Mouse (Mus musculus) lung, postnatal 10 days (tissue): ENCODE measurements around the gene Raph1.
A peak's percentile ranks its signal among the peaks of the same experiment; 100 is the strongest.

Experiments
- DNase-seq: peaks from one replicate; pipeline ENCODE4 v3.0.0; 2021

Gene Raph1

GRCm38 (mm10) chr1:60566631-60567311 lies at the start of gene Raph1:
Gene Raph1, minus strand, starts transcription at chr1:60567104.
- peak; percentile 92 for DNase-seq

DNA sequence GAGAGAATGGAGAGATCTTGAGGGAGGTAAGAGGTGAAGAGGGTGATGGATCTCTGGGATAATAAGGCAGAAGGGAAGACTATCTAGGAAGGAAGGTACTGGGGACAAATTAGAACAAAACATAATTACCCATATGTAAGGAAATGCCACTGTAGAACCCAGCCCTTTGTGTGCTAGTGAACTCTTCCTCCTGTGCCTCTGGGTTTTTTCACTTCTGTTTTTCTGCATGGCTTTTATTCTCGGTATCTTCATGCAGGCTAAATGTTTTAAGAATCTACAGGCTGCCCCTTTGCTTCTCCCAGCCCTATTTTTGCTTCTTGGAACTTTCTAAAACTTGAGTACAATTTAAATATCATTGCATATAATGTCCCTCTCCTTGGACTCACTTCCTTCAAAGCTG lies 48.8 kb upstream of the Raph1 start:
- no peak for DNase-seq

- no peak for DNase-seq
Observed at GRCm38 (mm10) chr1:60614902-60615301, 48.0 kb upstream of the Raph1 start.

DNA sequence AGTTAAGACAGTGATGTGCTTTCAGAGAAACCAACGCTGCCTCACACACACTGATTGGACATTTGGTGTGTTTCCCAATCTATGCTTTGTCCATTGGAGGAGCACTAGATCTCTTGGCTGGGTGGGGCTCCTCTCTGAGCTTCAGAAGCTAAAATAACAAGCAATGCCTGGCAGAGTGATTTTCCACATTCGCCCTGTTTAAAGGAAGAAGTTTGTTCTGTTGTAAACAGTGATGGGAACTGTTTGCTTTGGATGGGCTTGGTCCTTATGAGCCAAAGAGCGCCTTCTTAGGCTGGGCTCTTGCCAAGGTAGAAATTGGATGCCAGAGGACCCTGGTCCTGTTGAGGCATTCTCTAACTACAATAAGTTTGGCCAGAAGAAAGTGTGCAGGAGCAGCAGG lies 45.1 kb upstream of the Raph1 start:
- DNase-seq: peak; percentile 48

DNA sequence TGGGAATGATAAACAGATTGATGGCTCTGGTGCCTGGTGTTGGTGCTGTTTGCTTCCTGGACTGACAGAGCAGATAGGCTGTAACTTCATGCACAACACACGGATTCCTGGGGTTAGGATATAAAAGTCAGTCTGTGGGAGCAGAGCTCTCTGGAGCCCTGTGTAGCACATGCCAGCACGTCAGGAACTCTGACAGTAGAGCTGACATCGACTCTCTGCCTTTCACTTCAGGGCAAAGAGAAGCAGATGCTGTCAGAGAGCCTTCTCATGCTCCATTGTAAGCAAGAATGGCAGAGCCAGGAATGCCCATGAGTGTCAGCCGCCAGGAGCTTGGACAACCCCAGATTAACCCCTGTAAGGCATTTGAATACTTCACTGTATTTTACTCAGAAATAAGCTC lies 43.7 kb upstream of the Raph1 start:
- no peak for DNase-seq

DNA sequence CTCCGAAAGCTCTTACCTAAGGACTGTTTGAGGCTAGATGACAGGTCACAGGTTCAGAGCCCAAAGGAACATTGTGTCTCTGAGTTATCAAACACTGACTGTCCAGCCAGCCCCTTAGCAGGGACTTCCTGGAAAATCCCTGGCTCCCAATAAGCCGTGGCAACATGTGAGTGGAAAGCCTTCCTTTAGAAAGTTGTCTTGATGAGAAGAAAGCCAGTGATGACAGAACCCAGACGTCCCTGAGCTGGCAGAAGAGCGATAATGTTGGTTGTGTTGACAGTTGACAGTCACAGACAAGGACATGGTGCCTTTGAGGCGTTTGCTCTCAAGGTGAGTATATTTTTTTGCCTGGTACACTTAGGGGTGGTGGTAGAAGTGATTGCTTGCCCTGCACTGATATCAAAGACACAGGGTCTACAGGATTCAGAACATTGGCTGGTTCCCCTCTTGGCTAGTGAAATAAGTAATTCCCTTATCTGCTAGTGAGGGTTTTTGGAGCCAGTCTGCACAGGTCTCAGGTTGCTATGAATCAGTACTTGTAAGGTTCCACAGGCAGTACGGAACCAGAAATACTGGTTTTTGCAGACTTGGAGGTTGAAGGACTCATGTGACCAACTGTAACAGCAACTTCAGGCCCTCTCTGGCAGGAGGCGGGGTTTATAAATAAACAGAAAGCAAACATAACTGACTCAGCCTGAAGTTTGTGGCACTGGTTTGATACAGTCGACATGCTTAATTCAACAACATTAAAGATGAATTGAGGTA lies 42.3 kb upstream of the Raph1 start:
- DNase-seq: peak; percentile 63

DNA sequence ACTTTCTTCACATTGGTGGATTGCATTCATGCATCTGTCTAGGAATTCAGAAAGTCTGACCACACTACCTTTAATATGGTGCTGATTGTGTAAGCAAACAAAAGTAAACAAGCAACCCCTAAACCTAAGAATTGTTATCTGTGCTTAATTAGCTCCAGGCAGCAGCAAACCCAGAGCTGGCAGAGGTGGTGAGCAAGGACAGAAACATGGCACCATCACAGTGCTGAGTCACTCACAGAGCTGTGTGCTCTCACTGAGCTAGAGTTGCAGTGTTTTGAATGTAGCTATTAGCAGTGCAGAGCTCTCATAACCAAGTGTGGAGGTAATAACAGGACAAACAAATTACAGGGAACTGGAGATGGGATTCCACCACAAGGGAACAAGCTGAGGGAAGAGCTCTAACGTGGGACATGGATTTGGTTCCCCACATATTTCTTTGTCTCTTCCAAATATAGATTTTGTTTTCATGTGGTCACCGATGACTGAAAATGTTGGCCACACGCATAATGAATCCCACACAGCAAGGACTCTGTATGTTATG lies 37.6 kb upstream of the Raph1 start:
- DNase-seq: no peak

DNA sequence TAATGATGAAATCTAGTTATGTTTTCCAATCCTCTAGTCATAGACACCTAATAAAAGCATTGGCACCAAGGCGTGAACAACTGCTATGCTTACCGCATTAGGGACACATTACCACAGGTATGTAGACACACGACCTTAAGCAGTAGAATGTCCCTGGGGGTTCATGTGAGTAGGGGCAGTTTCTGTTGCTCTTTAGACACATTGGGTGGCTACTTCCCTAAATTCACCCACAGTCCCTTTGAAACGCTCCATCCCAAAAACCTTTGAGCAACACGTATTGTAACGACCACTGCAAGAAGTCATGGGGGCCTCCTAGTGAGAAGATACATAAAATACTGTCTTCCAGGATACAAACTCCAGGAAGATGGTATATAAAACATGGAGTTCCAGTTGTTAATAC lies 33.8 kb upstream of the Raph1 start:
- DNase-seq: no peak

DNA sequence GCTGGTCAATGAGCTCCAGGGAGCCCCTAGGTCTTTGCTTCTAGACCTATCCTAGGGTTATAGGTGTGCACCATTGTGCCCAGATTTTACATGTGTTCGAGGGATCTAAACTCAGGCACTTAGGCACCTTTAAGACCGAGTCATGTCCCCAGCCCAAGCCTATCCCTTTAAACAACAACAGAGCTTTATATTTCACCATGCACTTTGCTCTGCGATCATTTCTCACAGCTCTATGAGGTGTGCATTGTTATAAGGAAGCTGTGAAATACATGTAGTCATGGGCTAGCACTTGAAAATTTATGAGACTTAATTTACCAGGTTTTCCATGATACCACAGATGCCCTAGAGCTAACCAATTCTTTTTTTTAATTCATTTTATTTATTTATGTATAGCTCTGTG lies 33.0 kb upstream of the Raph1 start:
- DNase-seq: no peak

GRCm38 (mm10) chr1:60599013-60599701 lies 32.3 kb upstream of the Raph1 start:
- peak; percentile 45 for DNase-seq

DNA sequence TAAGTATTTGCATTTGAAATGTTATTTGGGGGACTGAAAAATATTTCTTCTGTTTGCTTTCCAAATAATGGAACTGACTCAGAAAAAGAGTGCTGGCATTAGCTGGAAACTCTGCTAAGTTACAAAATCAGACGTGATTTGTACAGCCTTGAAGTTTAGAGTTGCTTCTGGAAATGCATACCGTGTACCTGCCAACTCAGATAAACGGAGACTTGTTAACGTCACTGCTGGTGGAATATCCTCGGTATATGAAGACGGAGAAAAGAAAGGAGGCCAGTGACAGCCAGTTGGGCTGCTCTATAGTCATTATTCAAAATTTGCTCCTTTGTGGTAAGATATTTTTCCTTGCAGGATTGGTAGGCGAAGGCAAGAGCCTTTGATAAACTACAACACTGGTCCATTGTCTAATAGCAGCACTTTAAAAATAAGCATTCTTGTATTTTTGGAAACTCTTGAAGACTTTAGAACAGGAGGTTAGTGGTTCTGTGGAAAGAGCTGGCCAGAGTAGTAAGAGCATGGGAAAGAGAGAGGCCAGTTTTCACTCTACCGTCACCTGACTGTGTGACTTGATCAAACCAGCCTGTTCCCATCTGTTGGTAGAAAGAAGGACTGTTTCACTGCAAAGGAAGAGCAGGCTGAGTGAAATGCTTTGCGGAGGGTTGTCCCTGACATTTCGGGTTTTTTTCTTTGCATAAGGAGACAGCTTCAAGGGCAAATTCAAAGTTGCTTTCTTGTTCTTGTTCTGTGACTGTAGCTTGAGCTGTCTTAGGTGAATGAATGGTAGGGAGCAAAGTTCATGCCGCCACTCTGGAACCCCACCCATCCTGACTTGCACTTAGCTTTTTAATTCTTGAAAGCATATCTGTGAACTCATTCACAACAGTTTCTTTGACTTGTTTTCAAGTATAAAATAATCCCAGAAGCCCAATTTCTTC lies 29.7 kb upstream of the Raph1 start:
- peak; percentile 18 for DNase-seq

- DNase-seq: no peak
Observed at GRCm38 (mm10) chr1:60593101-60593500, 26.2 kb upstream of the Raph1 start.

DNA sequence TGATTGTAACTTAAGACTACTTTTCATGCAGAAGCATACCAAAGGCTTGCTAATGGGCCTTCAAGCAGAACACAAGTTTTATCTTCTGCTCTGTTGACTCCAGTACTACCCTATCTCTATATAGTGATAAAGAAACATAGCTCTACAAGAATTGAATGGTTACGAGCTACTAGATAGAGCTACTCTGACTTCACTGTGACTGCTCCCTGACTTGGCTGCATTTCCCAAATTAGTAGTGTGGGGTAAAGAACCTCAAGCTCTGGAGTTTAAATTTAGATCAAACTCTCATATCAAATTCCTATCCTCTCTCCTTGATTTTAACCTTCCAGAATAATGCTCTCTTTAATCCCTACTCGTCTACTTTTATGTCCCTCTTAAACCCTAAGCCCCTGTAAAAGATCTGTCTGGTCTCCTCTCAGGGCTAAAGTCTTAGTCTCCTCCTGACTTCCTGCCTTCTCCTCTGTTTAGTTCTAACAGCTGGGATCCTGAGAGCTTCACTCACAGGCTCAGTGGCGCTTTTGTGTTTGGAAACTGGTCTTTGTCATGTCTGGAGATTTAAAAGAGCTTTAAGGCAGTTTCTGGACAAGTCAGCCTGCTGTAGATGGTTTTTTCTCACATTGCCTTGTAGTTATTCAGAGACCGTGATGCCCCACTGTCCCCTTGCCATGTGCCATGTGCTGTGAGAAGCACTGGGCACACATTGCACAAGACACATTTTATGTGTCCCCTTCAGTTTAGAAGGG lies 22.2 kb upstream of the Raph1 start:
- peak; percentile 55 for DNase-seq

- no peak for DNase-seq
Observed at GRCm38 (mm10) chr1:60580990-60581389, 14.1 kb upstream of the Raph1 start.

DNA sequence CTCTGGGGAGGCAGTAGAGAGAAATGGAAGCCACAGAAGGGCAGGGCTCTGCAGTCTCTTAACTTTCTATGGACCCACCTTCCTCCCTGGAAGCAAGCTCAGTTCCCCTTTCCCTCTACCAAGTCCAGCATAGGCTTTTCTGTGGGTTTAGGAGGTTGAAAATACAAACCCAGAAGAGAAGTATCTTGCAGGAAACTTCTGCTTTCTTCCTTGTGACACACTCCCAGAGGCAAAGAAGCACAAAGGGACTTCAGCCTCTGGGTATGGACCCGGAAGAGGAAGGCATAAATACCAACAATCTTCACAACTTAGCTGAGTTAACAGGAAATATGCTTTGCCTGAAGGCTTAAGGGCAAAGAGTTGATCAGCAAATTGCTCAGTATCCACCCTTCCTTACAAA lies 13.0 kb upstream of the Raph1 start:
- DNase-seq: no peak

DNA sequence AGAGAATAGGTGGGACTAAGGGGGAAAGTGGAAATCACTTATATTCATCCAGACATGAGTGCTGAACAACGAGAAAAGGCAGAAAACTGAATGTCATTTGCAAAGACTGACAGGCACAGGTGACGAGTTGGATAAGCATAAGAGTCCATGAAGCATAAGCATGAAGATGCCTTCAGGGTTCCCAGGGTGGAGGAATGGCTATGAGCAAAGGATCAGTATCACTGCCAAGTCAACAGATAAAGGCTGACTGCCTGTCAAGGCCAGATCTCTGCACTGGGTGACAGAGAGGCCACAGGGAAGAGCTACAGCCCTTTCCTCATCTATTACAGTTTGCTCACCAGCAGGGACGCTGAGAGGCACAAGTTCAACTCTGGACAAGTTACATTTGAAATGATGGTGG lies 5.8 kb upstream of the Raph1 start:
- no peak for DNase-seq

DNA sequence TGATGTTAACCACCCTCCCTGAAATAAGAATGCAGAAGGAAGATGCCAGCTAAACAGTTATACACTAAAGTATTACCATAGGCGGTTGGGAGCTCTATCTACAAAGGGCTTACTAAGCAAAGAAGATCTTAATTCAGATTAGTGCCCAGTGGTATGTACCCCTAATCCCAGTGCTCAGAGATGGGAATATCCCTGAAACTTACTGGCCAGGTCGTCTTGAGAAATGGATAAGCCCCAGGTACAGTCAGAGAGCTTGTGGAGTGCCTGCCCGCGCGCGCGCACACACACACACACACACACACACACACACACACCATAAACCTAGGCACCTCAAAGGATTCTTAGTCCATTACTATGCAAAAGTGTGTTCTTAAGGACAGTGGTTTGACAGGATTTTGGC lies 2.8 kb upstream of the Raph1 start:
- DNase-seq: no peak

DNA sequence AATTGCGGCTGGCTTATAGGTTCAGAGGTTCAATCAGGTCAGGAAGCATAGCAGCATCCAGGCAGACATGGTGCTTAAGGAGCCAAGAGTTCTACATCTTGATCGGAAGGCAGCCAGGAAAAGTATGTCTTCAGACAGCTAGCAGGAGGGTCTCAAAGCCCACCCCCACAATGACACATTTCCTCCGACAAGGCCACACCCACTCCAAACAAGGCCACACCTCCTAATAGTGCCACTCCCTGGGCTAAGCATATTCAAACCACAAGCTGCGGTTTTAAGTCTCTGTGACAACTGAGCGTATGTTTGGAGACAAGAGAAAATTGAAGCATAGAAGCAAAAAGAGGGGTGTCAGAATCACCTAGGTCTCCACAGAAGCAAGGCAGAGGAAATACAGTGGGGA lies 2.3 kb upstream of the Raph1 start:
- no peak for DNase-seq

- DNase-seq: no peak
Observed at GRCm38 (mm10) chr1:60567321-60567720, 417 bp upstream of the Raph1 start.

DNA sequence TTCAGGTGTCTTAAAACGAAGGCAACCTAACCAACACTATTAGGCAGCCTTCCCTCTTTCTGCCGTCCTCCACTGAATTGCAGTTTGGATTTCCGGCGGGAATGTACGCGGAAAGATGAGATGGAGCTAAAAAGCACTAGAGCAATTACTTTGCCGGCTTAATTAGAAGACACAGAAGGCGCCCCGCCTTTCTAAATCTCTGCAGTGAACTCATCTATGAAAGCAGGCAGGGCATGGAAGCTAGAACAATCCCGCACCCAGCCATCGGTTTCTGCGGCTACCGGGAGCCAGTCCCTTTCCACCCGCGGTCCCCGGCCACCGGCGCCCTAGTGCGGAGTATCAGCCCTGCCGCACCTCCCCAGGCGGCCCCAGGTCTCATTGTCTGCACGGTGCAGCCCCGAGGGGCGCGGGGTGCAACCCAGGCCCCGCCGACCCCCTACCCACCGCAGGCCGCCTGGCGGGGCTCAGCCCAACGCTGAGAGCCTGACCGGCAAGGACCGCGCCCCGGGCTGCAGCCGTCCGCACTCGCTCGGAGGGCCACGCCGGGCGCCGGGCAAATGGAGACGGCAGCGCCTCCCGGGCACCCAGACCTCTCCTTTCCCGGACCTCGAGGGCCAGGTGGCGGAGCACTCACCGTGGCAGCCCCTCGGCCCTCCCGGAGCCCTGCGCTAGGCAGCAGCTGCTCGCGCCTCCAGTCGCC lies 823 bp downstream of the Raph1 start:
- peak; percentile 44 for DNase-seq

- DNase-seq: peak; percentile 51
Observed at GRCm38 (mm10) chr1:60565270-60565920, 1.5 kb downstream of the Raph1 start.
